Mouse (Mus musculus) cerebellum, postnatal 25 days (tissue): ENCODE measurements around the gene Egfl7.
A peak's percentile ranks its signal among the peaks of the same experiment; 100 is the strongest.

ENCODE experiments used
- DNase-seq, 2 experiments: peaks; one replicate each; pipeline ENCODE4 v3.0.0; 2021; ENCODE audit warnings: mixed read lengths in 2 of 2

The Egfl7 gene

DNA sequence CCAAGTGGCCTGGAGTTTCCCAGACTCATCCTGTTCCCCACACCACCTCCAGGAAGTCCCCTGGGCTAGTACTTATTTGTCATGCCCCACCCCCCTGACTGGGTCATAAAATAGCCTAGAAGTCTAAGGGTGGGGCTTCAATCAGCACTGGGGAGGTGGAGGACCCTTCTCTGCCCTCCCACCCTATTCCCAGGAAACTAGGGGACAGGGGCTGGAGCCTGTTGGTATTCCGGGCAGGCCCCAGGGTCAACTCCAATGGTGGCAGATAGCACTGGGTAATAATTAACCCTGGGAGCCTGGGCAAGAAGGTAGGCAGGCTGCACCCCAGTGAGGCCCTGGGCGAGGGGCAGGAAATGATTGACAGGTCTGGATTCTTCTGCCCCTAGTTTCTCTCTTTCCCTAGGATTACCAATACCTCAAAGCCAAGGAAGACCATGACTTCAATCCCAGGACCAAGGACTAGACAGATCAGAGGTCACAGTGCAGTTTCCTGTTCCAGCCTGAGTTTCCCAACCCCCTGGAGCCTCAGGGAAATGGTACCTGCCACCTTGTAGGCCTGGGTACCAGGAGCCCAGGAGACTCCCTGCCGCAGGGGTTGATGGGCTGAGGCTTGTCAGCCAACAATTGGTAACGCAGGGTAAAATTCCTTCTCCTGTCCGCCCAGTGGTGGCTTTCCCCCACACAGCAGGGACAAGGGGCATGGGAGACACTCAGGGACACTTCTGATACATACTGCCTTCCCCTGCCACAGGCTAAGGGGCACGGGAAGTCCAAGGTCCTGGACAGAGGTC is 15.3 kb downstream of the Egfl7 start:
- no peak for DNase-seq

DNA sequence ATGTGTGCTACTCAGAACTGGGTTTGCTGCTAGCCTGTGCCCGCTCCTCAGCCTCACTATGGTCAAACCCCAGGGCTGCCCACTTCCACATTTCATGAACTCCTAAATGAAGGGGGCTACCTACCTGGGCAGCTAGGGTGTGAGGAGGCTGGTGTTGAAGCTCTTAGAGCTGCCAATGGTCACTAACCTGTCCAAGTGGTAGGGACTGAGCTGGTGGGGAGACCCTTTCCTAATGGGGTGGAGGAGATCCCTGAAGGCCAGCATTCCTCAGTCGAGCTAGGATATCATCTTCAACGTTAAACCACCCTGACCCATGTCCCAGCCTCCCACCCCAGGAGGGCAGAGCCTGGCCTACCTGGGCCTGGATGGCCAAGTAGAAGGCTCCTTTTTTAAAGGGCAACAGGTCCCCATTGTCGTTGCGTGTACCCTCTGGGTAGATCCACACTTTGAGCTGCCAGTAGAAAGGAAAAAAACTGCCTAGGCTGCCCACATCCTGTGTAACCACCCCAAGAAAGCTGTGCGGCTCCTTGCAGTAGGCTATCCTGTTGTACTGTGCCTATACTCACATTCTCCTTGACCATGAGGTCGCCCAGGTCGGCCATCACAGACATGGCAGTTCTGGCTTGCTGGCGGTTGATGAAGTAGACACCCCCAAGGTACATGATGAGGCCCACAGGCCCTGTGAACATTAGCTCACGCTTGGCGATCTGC is 16.1 kb downstream of the Egfl7 start:
- DNase-seq: no peak

DNA sequence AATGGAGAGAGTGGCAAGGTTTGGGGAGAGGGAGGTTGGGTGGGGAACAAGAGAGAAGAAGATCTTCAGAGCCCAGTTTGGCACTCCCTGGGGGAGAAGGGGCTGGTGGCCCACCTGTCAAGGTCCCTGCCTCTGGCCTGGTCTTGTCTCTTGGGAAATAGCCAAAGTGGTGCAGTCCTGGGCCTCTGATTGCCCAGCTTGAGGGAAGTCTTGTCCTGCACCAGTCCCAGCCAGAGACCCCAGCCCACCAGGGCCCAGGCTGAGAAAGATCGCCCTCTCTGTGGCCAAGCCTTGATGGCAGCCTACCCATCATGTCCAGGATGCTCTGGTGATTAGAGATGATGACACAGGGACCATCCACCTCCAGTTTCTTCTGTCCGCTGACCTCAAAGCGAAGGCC is 17.1 kb downstream of the Egfl7 start:
- DNase-seq: no peak

DNA sequence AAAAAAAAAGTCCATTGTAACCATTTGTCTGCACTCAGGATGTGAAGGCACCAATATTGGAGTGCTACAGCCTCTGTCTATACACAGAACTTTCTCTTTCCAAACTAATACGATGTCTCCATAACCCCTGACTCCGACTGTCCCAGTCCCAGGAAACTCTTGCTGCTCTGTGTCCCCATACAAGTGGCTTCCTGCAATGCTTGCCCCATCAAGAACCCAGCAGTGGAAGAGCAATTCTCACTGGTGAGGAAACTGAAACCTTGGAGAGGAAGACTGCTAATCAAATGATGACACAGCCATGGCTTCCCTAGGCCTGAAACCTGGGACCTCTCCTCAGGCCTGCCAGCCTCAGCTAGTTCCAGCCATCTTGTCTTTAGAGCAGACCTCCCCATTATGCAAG is 18.0 kb downstream of the Egfl7 start:
- no peak for DNase-seq

DNA sequence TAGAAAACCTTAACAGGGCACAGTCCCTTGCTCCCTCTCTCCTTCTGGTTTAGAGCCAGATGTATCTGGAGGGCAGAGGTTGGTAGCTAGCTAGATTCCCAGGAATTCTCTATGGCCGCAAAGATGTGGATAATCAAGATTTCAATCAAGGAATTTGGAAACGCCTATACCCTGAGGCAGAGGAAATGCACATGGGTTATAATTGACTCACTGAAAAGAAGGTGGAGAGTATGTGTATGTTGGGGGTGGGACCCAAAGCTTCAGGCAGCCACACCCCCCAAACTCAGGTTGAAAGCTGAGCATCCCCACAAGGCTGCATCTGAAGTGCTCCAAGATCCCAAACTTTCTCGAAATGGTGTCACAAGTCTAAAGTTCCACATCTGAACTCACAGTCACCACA is 18.6 kb downstream of the Egfl7 start:
- DNase-seq: no peak

DNA sequence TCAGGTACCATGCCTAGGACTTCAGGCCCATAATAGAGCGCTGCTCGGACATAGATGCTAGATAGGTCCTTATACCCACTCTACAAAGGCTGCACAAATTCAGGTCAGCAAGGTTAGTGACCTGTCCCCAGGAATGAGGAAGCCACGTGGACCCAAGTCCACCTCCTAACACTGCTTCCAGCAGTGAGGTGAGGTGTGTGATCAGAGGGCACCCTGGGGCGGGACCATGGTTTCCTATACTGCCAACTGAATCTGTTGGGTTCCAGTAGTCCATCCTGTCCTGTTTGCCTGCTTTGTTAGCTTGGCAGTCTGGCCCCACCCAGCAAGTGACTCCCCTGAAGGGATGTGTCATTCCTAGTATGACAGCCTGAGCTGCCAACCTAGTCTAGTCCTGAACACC is 20.2 kb downstream of the Egfl7 start:
- DNase-seq: no peak

DNA sequence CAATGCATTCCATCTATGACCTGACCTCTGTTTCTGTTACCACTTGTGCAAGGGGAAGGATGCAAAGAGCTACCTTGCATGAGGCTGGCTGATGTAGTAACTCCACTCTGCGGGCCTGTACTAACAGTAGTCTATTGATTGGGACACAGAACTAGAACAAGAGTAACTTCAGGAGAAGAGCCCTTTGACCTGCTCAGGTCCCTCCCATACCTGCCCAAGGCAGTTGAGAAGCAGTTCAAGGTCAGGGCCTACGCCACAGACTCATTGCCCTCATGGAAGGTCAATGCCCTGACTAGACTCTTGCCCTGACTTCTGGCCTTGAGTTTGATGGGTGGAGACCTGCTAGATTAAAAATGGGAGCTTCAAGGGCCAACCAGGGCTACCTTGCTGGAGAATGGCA is 20.9 kb downstream of the Egfl7 start:
- no peak for DNase-seq

DNA sequence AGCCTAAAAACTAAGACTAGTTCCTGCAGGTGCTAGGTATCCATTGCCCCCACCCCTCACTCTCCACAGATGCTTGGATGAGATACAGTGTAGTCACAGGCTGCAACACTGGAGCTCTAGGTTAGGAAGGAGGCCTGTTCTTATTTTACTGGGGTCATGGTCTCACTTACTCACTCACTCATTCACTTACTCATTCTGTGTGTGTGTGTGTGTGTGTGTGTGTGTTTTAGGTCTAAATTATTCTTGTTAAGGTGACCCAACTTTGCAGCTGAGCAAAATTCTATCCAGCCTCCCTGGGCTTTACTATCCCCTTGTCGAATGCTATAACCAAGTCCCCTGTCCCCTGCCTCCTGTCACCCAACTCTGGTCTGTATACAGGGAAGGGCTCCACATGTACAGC is 21.8 kb downstream of the Egfl7 start:
- DNase-seq: no peak

DNA sequence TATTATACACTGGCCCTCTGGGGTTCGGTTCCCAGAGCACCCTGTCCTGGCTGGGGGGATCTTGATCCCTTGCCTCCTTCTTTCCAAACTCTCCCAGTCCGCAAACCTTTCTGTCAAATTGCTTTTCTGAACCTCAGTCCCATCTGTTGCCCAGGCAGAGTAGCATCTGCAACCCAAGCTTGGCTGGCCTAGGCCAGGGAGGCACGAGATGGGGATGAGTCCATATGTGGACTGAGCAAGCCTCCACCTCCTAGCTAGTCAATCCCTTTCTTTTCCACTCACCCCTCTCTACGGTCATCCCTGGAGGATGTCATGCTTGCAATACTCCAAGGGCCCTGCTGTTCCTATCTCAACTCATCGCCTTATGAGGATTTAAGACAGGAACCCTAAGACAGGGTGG is 22.8 kb downstream of the Egfl7 start:
- DNase-seq: no peak

DNA sequence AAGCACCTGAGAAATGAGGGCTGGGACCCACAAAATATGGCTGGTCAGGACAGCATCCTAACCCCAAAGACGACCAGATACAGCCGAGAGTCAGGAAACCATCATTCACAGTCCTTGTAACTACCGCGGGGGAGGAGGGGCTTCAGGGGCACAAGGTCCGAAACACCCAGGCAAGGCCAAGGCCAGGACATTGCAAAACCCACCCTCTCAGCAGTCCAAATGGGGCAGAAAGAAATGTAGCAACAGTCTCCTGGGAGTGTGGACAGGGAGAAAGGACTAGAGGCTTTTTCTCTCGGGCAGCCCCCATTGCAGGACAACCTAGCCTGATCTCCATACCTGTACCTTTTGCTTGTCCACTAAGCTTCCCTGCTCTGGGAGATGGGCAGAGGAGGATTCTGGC is 23.3 kb downstream of the Egfl7 start:
- no peak for DNase-seq

DNA sequence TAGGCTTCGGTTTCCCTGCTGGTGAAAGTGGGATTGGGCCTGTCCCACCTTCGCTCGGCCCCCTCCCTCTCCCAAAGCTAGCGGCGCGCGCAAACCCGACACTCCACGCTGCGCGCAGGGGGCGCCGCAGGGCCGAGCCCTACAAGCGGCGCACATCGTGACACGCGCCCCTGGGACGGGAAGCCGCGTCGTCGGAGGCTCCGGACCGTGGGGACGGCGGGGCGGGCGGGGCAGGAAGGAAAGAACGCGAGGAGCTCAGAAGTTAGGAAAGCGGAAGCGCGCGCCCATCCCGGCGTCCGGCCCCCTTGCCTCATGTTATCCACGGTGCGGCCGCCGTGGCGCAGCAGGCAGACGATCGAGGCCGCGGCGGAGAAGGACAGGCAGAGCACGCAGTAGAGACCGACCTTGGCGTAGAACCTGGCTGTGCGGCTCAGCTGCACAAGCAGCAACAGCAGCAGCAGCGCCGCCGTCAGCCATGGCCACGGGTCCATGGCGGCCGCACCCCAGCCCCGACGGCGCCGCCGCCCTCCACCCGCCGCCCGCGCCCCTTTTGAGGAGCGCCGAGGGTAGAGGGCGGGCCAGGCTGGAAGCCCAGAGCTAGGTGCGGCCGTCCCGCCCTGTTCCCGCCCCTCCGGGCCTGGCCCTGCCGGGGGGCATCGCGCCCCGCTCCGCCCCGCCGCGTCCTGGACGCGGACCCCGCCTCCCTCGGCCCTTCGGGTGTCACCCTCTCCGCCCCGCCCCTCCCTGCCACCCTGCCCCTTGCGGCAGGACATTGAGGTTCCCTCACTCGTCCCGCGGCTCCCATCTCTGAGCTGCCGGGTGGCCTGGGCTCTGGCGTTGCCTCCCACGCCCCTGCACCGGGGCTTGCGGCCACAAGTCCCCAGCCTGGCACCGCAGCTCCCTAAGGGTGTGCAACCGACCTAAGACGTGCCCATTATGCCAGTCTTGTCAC is 24.2 kb downstream of the Egfl7 start, which contains the start of gene Agpat2:
Agpat2 (minus strand) TSS at position 698 of the 952 bp plus-strand sequence.
- DNase-seq: peak in 1 of 2 experiments; percentile 33

DNA sequence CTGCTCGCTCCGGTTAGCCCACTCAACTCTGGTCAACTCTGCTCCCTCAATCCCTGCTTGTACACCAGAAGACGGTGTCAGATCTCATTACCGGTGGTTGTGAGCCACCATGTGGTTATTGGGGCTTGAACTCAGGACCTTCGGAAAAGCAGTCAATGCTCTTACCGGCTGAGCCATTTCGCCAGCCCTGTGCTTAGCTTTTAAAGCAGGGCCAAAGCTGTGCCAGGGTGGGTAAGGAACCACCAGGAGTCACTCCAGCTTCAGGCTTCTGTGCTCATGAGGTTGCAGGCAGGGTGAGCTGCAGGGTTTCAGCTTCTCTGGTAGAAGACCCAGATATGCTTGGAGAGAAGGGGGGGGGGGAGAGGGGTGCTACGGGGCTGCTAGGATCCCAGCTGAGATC is 25.5 kb downstream of the Egfl7 start:
- DNase-seq: no peak

DNA sequence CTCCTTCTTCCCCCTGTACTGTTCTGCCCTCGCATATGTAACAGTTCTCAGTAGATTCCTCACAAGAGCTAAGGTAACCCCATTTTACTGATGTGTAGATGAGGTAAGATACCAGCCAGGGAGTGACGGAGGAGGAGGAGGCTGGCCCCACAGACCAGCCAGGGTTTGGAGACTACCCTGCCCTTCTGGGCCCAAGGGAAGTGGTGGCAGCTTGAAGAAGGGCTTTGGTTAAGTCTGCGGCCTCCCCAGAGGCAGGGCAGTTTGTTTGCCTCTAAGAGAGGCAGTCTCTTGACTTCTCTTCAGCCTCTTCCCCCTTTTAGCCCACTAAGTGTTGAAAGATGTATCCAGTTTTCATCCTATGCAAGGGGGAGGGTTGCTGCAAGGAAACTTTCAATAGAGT is 26.8 kb downstream of the Egfl7 start:
- DNase-seq: no peak

DNA sequence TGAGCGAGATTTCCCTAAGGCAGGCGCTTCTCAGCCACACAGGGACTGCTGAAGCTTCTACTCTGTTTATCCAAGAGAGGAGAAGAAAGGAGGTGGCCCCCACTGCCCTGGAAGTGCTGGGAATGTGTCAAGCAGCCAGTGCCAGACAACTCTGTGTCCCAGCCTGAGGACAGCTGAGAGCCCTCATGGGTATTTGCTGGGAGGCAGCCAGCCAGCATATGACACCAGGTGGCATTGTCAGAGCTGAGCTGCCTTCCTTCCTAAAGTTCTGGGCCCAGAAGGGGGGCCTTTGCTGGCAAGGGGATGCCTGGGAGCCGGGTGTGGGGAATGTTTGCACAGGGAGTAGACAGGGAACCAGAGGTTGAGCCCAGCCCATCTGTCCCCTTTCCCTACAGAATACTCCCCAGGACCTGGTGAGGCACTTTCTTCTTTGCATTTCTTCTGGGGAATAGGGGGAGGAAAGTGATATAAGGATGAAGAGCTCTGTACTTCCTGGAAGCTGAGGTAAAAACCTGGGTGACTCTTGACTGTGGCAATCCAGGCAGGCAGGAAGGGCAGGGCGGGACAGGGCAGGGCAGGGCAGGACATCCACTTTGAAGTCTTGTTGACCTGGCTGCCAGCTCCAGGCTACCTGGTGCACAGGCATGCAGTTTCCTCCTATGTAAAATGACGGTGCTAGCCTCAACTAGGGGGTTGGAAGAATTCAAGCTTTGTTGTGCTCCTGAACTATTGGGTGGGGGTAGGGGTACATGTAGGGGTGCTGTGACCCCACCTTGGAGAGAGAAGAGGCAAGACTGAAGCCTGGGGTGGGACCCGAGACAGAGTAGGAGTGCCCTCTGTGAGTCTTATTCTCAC is 27.5 kb downstream of the Egfl7 start:
- no peak for DNase-seq

DNA sequence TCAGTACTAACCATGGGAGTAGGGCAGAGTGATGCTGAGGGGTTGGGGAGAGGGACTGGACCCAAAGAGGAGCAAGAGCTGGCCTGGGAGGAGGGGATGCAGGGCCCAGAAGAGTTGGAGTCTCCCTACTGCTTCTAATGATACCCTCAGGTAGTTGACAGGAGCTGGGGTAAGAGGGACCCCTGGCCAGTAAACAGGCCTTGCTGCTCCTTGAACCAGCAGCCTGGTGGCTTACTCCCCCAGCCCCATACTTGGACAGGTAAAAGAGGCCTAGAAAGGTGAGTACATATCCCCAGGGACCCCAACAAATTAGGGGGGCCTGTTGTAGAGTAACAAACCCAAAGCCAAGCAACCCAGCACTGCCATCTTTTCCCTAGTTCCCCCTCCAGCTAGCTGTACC is 29.0 kb downstream of the Egfl7 start:
- no peak for DNase-seq

DNA sequence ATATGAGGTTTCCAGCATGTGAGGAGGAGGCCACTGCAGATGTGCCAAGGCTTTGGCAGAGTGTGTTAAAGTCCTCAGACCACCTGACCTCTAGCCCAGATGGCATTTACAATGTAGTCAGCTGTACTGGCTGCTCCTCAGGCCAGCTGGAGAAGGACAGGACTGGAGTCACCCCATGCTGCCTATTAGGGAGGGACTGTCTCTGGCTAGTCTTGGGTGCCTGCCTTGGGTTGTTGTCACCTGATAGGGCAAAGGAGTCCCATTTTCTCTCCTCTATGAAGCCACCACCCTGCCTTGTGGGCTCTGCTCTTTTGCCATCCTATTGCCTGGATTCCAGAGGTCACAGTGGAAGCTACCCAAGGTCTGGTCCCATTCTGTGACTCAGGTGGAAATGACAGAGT is 29.4 kb downstream of the Egfl7 start:
- DNase-seq: no peak

DNA sequence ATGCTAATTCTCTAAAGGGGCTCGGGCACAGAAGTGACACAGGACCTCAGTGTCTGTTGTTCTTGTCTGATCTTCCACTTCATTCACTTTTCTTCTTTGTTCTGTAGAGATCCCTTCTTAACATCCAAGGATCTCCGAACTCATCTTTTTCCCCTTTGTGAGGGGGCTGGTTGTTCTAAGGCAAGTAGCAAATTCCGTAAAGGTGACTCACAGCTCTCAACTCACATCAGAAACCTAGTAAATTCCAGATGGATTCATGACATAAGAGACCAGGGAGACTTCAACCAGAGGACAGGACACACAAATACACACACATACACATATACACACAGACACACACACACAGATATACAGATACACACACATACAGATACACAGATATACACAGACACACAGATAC is 30.7 kb downstream of the Egfl7 start:
- no peak for DNase-seq

DNA sequence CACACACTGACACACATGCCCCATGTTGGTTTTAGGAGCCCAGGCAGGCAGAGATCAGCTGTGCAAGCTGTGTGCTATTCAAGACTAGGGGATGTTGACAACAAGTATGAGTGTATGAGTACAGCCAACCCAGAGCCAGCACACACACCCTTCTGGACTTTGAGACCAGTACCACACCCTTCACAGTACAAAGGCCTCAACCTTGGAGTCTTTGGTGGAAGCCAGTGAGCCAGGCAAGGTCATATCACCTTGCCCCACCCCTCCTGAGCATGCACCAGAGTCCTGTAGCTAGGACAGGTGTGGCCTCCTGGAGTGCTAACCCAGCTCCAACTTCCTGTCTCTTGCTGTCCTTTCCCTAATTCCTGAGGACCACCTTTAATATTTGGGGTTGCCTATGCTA is 31.2 kb downstream of the Egfl7 start:
- no peak for DNase-seq

DNA sequence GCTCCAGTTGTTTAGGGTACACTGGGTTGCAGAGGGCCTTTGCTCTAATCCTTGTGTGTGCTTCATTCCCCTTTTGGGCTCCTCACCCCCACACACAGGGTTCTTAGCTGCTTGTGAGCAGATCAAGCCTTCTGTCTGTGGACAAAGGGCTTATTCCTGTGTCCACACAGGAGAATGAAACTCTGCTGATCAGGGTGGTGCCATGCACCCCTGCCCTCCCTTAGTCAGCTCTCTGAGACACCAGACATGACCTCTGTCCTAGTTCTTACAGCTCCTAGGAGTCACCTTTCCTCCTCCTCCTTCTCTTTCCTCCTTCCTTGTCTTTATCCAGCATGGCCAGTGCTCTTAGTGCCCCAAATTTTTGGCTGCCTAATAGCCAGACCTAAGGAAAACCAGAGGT is 32.1 kb downstream of the Egfl7 start:
- no peak for DNase-seq

DNA sequence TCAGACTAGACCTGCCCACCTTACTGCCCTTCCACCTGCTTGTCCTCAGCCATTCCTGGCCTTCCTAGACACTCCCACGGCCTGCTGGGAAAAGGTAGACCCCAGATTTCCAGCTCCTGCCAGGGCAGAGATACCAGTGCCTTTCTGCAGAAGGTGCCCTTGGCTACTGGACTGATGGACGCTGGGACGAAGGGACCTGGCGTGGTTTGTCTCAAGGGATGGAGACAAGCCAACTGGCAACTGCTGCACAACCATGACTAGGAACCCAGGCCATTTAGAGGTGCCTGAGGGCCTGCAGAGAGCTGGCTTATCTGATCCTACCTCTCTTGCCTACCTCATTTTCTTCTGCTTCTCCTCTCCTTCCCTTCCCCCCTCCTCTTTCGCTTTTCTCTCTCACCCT is 35.1 kb downstream of the Egfl7 start:
- no peak for DNase-seq

DNA sequence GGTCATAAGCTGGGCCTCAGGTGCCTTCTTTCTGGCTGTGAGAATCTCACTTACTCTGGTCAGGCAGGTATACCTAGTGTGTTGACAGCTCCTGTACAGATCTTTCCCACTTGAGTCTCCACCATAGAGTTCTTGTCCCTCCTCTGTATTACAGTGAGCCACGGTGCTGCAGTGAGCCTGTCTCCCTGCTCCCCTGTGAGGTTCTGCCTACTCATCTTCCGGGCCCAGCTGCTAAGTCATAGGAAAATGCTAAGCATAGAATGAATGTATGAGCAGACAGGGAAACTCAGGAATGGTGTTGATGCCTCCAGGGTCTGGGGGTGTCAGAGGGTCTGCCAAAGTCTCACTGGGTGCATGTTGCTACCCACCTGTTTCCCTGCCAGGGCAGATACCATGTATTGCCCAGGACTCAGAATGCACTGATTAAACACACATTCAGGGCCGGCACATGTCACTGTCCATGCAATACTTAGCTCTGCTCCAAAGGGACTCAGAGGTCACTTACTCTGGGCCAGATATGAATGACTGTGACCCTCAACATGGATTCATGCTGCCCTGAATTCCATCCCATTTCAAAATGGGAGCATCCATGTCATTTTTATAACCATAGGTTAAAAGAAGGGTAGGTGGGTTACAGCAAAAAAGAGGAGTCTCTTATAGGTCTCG is 35.8 kb downstream of the Egfl7 start:
- DNase-seq: no peak

DNA sequence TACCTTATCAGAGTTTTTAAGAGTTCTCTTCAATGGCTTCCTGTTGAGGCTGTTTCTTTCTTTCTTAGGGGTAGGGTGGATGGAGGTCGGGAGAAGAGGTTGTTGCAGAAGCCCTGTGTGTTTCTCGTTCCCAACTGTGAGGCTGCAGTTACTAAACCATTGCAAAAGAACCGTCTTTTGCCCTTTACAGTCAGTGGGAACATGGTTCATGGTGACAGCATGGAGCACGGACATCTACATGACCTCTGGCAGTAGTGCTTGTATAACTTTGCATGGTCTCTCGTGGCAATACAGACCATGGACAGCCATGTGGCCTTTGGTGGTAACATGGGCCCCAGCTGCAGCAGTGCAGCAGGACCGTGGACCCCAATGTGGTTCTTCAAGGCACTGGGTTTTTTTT is 37.5 kb downstream of the Egfl7 start:
- DNase-seq: no peak
